Mouse (Mus musculus): ENCODE data around the gene Edn3. TPM values are rescaled to one million over a fixed set of nuclear protein-coding genes. Genes with fewer than 3 reads are reported as not detected.

Gene Edn3
- polyA plus RNA-seq, 1 experiment, result 10.4 TPM

GRCm38 (mm10) chr2:174820286-174820685, 59.9 kb downstream of the Edn3 start:
- 83% methylated on average over 3 of the region's 3 CpGs for WGBS
- TF ChIP-seq POLR2A (IDR thresholded peaks at IDR 0.05; ENCODE audit: borderline replicate concordance, extremely low read depth, low read depth, low read length), result no peak
- no peak for TF ChIP-seq CTCF (IDR thresholded peaks at IDR 0.05; ENCODE audit: insufficient read depth, low read length)
- DNase-seq, result no peak
- H3K4me3 ChIP-seq (replicated peaks; ENCODE audit: extremely low read depth, low read depth, low read length), result no peak overlapping the region
- H3K4me1 ChIP-seq (ENCODE audit: control insufficient read depth, insufficient read depth, low read length), result no peaks in the 10 kb centered on the region

- Histone ChIP-seq H3K4me1 (ENCODE audit: control insufficient read depth, insufficient read depth, low read length) (no peaks in the 10 kb centered on the region), H3K4me3 (replicated peaks; ENCODE audit: extremely low read depth, low read depth, low read length) (no peak overlapping the region)
- DNase-seq, result peak; percentile 54
- TF ChIP-seq POLR2A (IDR thresholded peaks at IDR 0.05; ENCODE audit: borderline replicate concordance, extremely low read depth, low read depth, low read length) (no peak), CTCF (IDR thresholded peaks at IDR 0.05; ENCODE audit: insufficient read depth, low read length) (no peak)
- 65% methylated on average over 4 of the region's 4 CpGs for WGBS
These were observed 67.4 kb downstream of the Edn3 start for GRCm38 (mm10) chr2:174827829-174828228.

GRCm38 (mm10) chr2:174833608-174834007, 73.2 kb downstream of the Edn3 start:
- DNase-seq, result no peak
- no peak overlapping the region for H3K4me3 ChIP-seq (replicated peaks; ENCODE audit: extremely low read depth, low read depth, low read length)
- no peaks in the 10 kb centered on the region for H3K4me1 ChIP-seq (ENCODE audit: control insufficient read depth, insufficient read depth, low read length)
- no peak for TF ChIP-seq POLR2A (IDR thresholded peaks at IDR 0.05; ENCODE audit: borderline replicate concordance, extremely low read depth, low read depth, low read length)
- no peak for TF ChIP-seq CTCF (IDR thresholded peaks at IDR 0.05; ENCODE audit: insufficient read depth, low read length)
- WGBS, result 66% methylated on average over 5 of the region's 5 CpGs

Other genes starting within 250 kb of the Edn3 start
- 0.53 and 0.65 TPM in 2 replicates for gene Zfp831, start 117.1 kb upstream of the Edn3 start, polyA plus RNA-seq (2012; rRNA removed)
- not detected in 2 replicates for gene Gm14444, start 249.6 kb downstream of the Edn3 start, polyA plus RNA-seq (2012; rRNA removed)

Measured in lung, adult 2 months (tissue).